Mouse (Mus musculus): ENCODE data around the gene Dmrtc1a.
"Not testable (repeated sequence)": the region's sequence is repeated elsewhere in the genome, so short reads cannot be mapped to it uniquely, and the experiment has no call there.

Gene Dmrtc1a

DNA sequence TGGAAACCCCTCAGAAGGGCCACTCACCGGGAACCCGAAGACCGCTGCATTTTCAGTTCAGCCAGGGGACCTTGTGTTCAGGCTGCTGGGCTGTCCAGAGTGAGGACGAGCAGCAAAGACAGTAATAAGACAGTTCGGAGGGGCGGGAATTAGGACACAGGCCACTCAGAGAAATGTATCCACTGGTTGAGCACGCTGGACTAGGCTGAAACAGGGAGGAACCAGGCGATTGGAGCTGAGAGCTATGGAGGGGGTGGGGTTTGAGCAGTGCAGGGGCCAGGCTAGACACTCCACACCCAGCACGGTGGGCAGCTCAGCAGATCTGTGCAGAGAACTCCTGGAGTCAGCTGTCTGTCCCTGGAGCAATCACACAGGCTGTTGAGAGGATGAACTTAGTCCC lies at the start of gene Dmrtc1a, which contains the start of gene 1700011M02Rik:
Gene Dmrtc1a (minus strand): TSS at position 101 of the 400 bp plus-strand sequence.
Gene 1700011M02Rik (plus strand): TSS at position 319 of the 400 bp plus-strand sequence.
- DNase-seq (ENCODE audit: low spot score in 2 of 2): not testable (repeated sequence)

DNA sequence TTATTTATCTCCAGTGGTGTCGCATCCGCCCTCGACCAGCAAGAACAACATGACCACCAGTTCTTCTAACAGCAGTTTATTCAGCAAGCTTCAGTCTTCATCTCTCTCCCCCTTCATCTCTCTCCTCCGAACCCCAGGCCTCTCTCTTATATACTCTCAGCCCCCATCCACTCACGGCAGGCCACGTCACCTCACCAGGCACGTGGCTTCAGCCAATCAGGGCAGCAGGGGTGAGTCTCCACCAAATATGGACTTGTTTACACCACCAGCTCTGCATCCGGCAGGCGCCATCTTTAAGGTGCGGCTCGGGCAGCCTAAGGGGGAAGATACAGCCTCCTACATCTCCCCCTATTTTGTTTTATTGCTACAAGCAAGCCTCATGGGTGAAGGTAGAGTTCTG lies 41.6 kb upstream of the Dmrtc1a start:
- not testable (repeated sequence) for DNase-seq (ENCODE audit: low spot score in 2 of 2)

- DNase-seq (ENCODE audit: low spot score in 2 of 2): no peak
These were observed 28.3 kb upstream of the Dmrtc1a start for GRCm38 (mm10) chrX:102936743-102937142.

DNA sequence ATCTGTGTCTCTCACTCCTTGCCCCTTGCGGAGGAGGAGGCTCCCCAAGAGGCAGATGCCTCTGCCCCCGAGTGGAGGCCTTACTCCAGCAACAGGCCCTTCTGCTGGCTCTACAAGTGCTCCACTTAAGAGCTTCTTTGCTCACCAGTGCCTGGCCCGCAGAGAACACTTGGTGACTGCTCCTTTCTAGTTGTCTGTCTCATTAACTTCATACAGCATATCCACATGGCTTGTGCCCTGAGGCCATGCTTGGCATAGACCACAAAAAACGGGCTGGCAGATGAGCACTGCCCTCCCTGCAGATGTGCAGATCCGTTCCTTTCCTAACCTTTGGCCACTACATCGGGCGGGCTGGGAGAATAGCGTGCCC lies 25.9 kb upstream of the Dmrtc1a start:
- DNase-seq (ENCODE audit: low spot score in 2 of 2): no peak

DNA sequence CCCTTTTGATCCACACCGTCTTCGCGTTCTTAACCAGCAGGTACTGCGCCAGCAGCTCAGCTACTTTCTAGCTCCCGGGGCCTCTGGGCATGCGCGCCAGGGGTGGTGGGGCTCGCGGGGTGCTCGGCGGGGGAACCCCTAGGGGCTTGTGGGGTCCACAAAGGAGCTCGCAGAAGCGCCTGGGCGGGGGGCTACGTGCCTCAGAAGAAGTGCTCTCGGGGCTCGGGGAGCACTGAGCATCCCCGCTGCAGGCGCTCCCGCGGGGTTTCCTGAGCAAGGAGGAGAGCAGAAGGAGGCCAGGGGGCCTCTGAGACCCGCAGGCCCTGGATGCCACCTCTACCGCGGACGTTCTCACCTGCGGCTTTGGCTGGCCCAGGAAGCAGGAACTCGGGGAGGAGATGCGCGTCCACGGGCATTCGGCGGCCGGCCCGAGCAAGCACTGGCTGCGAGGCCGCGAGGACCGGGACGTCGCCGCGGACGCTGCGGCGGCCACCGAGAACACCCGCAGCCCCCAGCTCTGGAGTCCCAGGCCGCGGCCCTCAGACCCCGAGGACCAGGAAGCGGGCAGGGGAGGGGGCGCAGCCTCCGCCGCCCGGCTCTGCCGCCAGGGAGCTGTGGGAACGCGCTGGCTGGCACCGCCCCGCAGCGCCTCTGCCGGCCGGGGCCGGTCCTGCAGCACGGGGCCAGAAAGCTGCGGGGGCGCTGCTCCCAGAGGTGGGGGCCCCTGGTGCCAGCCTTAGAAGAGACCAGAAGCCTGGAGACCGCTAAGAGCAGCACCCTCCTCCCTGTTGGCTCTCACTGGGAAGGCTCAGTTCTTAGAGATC lies 25.3 kb upstream of the Dmrtc1a start:
- DNase-seq (ENCODE audit: low spot score in 2 of 2): peak in 1 of 2 experiments; percentile 44

DNA sequence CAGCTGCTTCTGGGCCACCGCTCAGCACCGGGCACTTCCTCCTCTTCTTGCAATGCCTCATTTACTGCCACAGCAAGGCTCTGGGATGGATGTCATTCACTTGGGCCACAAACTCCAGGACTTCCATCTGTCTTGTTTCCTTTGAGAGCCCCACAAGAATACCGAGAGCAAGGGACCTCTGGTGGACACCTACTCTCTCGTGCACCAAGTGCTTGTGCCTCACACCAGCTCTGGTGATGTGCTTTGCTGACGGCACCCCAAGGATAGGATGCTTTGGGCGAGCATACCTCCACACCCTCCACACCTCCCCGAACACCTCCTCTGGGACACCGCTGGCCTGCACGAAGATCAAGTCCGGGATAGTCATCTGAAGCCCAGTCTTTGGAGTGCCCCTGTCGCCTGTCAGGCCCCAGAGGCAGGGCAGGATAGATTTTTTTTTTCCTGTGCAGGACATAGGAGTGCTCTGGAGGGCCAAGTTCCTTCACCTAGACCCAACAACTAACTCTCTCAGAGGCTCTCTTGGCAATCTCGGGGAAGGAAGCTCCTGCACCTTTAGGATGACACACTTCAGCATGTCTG lies 24.6 kb upstream of the Dmrtc1a start:
- no peak for DNase-seq (ENCODE audit: low spot score in 2 of 2)

GRCm38 (mm10) chrX:102928072-102928471 lies 19.6 kb upstream of the Dmrtc1a start, which contains the start of gene 1700018G05Rik:
TSS of gene 1700018G05Rik (plus strand) at chrX:102928372.
- DNase-seq (ENCODE audit: low spot score in 2 of 2): not testable (repeated sequence)

DNA sequence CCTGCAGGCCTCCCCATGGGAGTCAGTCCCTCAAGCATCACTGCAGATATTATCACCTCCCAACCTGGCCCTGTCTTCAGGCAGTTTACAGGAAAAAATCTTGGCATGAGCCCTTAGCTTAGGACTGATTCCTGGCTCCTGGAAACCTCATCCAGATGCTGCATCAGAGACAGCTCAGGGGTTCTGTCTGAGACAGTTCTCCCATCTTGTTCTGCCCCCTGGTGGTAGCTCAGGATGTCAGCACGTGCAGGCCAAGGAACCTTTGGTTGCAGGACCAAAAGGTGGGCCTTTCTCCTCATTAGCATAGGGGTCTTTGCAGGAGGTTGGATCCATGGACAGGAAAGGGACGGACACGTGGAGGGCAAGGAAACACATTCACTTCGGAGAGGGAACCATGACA lies 18.2 kb upstream of the Dmrtc1a start:
- peak in 1 of 2 experiments; percentile 13 for DNase-seq (ENCODE audit: low spot score in 2 of 2)

GRCm38 (mm10) chrX:102914823-102915222 lies 6.3 kb upstream of the Dmrtc1a start:
- not testable (repeated sequence) for DNase-seq (ENCODE audit: low spot score in 2 of 2)

GRCm38 (mm10) chrX:102867871-102868270 lies 40.6 kb downstream of the Dmrtc1a start, which contains the start of gene 1700031F05Rik:
TSS of gene 1700031F05Rik (minus strand) at chrX:102867971.
- no peak for DNase-seq (ENCODE audit: low spot score in 2 of 2)

DNA sequence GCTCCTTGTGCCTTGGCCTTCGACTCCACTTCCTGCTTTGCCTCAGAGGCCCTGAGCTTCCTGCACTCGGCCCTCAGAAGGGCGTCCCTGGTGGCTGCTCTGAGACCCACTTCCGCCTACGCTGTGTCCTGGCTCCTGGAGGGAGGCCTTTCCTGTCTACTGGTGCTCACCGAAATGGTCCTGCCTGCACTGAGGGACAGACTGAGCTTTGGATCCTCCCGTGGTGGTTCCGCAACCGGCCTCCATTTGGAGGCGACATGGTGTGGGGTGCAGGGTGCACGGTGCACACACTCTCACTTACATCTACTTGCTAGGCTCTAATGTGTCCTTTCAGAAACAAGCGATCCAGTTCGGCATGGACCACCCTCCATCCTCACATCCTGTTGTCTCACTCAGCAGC lies 54.0 kb downstream of the Dmrtc1a start, which contains the start of gene Dmrtc1c2:
Gene Dmrtc1c2 (minus strand): TSS at position 101 of the 400 bp plus-strand sequence.
- DNase-seq (ENCODE audit: low spot score in 2 of 2): not testable (repeated sequence)

Data from frontal cortex, postnatal 14 days (tissue).